Mouse (Mus musculus) frontal cortex, postnatal 14 days (tissue): ENCODE measurements around the gene Zbtb34.

Experiments used
- DNase-seq, 2 experiments: peaks; one replicate each; pipeline ENCODE4 v3.0.0; 2022; ENCODE audit warnings: low spot score in 2 of 2

Zbtb34 gene

DNA sequence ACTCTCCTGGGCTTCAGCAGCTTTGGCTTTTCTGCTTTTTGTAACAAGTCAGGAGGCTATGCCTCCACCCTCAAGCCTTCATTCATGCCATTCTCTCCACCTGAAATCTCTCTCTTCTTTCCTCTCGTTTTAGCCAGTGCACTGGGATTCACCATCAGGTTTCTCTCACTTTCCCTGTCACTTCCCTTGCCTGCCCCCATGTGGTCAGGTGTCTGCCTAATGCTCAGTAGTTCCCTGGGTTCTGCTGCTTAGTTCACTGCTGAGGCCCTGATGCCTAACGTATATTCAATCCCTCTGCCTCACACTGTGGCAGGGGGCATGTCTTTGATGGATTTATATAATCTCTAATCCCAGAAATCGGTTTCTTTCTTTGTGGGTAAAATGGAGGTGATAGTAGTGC is 29.9 kb downstream of the Zbtb34 start:
- no peak for DNase-seq

DNA sequence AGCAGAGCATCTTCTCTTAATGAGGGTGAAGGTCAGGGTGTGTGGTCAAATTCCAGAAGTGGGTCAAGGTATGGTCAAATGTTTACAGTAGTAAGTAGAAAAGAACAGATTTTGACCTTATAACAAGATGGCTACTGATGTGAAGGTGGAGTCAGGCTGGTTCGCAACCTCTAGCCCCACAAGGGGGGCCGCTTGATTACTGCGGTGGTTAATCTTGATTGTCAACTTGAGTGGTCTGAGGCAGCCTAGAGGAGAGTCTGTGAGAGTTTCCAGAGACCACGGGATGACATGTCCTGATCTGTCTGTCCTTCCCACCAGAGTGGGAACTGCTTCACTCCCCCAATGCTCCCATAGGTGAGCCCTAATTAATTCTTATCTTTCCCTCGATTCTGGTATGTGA is 30.6 kb downstream of the Zbtb34 start:
- no peak for DNase-seq

DNA sequence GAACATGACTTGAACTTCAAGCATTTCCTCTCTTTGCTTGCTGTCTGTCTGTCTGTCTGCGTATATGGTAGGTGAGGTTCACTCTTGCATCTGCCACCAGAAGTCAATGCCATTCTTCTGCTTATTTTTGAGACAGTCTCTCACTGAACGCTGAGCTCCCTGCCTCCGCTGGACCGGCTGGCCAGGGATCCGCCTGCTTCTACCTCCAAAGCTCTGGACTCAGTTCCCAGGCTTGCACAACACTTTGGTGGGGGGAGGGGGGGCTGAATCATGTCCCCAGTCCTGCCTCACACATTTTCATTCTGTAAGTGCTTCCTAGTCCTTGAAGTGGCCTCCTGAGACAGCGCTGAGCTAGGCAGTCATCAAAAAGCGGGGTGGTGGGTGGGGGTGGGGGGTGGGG is 32.0 kb downstream of the Zbtb34 start:
- DNase-seq: no peak

DNA sequence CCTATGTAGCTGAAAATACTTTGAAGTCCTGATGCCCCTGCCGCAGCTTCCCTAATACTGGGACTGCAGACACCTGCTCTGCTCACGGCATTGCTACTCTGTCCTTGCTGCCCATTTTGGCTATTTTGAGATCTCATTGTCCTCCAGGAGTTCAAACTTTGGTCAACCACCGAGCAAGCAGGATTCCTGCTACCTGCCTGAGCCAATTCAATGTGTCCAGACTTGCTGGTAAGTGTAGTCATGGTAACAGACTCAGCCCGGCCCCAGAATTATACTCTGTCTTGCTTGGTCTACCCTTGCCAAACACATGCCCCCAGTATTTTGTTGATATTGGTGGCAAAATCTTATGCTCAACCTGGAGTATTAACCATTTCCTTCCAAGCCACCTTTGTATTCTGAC is 34.1 kb downstream of the Zbtb34 start:
- no peak for DNase-seq

DNA sequence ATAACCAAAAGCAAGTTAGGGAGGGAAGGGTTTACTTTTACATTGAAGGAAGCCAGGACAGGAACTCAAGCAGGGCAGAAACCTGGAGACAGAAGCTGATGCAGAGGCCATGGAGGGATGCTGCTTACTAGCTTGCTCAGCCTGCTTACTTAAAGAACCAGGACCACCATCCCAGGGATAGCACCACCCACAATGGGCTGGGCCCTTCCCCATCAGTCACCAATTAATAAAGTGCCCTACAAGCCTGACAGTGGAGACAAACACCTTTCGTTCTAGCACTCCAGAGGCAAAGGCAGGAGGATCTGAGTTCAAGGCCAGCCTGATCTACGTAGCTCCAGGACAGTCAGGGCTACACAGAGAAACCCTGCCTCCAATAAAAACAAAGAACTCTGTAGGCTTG is 36.1 kb downstream of the Zbtb34 start:
- DNase-seq: no peak

DNA sequence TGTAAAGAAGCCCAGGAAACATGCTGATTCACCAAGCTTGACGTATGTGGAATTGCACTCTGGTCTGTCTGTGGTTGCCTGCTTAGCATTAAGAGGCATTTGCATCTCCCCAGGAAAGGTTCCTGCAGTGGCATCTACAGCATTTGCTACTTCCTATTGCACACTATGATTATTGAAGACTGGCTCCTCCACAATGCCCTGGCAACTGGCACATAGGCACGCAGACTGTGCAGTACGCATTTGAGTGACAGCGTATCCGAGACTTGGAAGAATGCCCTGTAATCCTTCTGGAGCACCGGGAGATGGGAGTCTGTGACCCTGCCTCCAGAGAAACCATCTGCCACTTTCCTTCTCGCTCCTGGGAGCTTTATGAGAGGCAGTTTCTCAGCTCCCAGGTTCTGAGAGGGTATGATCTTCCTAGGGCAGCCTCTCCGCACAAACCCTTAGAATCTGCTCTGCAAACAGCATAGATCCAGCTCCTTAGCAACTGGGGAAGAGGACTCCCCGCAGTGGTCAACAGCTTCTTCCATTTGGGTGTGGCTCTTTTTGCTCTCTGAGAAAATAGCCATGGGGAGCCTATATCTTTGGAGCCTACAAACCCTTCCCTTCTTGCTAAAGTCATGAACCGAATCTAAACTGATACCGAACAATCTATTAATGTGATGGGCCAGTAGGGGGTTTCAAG is 37.0 kb downstream of the Zbtb34 start:
- DNase-seq: no peak

DNA sequence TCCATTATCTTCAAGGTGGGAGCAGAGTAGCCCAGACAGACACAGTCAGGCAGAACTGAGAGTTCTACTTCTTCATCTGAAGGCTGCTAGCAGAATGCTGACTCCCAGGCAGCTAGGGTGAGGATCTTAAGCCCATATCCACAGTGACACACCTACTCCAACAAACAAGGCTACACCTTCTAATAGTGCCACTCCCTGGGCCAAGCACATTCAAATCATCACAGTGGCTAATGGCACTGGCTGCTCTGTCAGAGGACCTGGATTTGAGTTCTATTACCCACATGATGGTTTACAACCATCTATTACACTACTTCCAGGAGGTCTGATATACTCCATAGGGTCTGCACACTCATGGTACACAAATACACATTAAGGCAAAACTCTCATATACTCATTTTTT is 38.1 kb downstream of the Zbtb34 start:
- DNase-seq: no peak

DNA sequence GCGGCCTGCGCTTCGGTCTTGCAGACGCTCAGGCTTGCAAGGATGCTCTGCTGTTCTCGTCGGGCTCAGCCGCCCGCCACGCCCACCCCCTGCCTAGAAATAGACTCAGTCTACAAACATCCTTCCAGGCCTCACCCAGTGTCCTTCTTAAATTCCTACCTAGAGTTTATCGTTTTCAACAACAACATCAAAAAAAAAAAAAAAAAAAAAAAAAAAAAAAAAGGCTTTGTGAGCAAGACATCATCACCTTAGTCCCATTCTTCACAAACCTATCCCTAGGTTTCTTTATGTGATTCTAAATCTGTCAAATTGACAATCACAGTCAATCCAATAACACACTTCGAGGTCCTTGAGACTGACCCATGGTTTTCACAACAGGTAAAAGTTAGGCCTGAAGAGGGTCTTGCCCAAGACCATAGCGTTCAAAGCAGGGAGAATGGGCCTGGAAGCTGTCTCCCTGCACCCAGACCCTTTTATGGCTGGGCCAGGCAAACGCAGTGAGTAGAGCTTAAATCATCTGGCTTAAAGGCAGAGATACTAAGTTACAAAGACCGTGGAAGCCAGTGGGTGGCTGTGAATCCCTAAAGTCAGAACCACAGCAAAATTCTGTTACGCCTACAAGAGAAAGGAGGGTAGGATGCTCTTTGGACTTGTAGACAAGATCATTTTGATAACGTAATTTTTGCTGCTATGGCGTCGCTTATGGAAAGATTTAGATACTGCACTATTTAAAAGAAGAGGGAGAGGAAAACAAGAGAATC is 59.3 kb downstream of the Zbtb34 start:
- no peak for DNase-seq

DNA sequence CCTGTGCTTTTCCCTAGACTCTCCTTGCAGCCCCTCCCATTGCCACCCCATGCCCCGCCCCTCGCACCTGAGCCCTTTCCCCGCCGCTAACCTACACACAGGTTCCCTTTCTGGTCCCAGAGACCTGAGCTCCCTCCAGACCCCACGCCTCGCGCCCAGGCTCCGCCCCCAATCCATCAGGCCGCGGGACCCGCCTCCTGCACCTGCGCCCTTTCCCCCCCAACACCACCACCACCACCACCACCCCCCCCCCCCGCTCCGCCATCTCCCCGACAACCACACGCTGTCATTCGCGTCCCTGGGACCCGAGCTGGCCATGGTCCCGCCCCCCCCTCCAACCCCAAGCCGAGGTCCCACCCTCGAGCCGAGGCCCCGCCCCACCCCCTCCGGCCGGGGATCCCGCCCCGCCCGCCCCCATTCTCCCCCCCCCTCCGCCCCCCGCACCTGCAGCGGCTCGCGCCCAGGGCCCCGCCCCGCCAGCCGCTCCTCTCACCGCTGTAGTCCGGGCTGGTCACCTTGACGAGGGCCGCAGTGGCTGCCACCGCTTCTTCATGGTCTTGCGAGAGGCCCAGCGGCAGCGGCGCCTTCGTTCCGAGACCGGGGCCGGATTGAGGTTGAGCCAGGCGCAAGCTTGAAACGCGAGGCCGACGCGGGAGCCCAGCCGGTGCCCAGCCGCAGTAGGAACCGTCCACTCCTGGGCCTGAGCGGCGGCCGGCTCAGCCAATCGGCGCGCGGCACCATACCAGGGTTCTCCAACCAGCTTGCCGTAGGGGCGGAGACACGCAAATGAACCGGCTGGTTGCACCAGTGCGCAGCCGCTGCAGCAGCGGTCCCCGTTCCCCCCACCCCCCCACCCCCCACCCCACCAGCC is 60.1 kb downstream of the Zbtb34 start, which contains the start of gene Ralgps1:
Ralgps1 (minus strand) TSS at position 710 of the 871 bp plus-strand sequence.
- DNase-seq: peak; percentile 97

DNA sequence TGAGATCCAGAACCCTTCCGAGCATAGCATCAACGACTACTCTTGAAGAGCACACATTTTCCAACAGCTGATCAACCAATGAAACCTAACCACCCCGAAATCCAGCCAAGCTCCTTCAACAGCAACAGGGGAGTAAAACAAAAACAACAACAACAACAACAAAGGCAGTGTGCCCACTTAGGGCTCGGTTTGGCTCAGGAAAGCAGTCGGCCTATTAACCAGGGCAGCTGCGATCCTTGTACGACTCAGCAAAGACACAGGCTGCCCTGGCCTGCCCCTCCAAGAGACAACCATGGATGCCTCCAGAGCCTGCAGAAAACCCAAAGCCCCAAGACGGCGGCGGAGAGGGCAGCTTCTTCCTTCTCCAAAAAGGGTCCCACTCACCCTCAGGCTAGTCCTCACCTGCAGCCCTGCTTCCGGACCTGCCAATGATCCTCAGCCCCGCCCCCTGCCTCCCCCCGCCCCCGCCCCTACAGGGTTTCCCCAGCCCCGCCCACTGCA is 60.8 kb downstream of the Zbtb34 start:
- no peak for DNase-seq

DNA sequence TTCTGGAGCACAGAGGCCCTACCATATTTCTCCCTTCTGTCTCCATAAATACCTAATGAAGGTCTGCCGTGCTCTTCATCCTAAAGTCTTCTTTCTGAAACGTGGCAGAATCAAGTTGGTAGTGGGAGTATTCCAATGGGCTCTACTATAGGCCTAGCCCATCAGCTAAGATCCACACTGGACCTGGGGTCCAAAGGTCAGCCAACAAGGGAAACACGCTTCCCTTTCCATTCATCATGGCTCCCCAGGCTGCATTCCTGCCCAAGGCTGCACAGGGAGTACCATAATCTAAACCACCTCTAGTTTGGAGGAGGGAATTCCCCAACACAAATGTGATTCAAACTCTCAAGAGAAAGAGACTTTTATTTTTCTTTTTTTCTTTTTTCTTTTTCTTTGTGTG is 61.7 kb downstream of the Zbtb34 start:
- no peak for DNase-seq

DNA sequence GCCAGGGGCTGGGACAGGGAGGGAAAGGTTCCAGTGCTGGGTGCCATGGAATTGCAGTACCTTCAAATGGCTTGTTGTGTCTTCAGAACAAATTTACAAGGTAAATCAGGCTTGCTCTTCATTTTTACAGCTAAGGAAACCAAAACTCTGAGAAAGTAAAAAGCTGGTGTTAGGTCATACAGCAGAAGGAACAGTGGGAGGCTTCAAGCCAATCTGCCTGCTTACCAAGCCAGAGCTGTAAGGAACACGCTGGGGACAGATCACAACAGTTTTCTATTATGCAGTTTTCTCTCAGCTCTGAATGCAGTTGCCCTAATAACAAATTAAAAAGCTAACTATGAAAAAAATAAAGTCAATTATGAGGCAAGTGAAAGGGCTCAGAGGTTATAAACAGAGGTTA is 62.6 kb downstream of the Zbtb34 start:
- DNase-seq: no peak

DNA sequence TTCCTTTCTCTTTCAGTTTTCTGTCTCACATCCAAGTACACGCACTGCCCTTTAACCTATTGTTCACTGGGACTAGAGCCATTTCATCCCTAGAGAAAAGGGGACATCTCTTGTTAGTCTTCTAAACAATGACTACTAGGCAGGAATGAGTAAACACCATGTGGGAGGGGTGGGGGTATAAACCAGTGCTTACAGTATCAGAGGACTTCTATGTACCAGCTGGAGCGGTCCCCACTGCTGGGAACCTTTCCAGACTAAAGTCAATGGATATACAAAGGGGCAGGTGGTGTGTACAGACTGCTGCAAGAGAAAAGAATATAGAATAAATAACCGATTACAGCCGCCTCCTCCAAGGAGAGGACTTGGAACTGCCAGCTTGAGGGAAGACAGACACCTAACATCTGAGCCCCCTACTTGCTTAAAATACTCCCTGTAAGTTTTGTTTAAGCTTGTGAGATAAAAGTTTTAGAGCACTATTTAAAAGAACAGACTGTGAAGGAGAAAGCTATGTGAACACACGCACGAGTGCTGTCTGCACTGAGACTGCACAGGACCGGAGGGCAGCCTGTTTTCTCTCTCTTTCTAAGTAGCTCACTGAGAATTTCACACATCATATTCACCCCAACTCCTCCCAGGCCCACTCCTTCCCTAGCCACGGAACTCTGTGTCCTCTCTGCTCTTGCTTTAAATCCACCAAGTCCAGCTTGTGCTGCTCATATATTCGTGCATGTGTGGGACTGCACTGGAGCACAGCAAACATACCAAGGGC is 65.2 kb downstream of the Zbtb34 start:
- no peak for DNase-seq

DNA sequence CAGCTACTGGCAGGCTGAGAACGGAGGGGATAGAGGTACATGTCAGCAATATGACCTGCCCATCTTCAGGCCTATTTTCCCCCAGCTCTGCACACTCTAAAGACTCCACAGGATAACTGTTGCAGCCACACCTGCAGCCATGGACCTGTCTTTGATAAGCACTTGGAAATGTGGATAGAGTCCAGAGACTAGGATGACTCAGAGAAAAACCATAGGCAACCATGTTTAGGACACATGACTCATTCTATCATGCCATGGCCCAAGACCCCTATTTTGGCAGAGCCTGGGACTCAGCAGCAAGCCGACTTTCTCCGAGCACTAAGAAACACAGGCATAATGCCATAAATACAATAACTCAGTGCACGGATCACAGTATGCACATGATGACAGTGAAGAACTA is 66.5 kb downstream of the Zbtb34 start:
- DNase-seq: no peak

DNA sequence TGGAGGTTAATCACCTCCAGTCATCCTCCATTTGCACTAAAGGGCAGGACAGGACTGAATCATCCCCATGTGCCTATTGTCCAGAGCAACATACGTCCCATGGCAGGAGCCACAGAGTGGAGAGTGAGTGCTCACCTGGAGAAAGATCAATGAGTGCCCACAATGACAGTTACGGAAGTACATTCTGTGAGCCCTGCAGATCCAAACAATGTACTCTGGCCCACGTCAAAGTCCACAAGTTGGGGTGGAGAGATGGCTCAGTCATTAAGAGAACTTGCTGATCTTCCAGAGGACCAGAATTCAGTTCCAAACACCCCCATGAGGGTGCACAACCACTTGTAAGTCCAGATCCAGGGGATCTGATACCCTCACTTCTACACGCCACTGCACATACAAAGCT is 67.2 kb downstream of the Zbtb34 start:
- no peak for DNase-seq

DNA sequence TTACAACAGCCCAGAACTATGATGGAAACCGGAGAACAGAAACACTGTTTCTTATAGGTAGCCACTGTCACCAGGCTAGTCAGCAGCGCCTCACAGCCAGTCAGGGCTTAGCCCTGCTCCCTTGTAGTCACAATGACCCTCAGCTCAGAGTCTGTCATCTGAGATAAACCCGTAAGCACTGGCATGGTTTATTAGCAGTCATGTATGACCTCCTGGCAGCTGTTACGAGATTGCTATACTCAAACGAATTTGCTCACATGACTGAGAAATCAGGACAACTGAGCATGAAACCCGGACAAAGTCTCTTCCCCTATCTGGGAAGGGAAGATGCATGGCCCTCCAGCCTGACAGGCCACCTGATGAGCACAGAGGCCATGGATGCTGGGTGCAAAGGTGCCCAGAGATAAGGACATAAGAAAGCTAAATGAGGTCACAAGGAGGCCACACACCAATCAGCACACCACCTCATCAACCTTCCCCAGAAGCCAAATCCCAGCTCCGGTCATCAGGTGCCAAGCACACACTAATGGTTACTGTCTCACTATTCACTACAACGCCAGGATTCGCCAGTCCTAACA is 69.9 kb downstream of the Zbtb34 start:
- no peak for DNase-seq

DNA sequence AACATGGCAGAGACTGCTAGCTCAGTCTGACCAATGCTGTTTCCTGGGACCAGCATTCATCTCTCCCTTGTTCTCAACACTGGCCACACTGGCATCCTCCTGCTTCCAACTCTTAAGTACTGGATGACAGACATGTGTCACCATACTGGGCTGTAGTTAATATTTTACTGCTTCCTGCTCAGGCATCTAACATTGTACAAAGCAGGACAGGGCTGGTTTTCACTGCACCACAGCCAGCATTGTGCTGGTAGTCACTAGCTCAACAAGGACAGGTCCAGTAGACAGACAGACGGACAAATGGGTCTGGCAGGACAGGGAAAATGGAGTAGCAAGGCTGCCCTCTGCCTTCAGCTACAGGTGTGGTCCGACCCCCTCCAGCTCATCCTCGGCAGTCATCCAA is 70.6 kb downstream of the Zbtb34 start:
- DNase-seq: no peak

DNA sequence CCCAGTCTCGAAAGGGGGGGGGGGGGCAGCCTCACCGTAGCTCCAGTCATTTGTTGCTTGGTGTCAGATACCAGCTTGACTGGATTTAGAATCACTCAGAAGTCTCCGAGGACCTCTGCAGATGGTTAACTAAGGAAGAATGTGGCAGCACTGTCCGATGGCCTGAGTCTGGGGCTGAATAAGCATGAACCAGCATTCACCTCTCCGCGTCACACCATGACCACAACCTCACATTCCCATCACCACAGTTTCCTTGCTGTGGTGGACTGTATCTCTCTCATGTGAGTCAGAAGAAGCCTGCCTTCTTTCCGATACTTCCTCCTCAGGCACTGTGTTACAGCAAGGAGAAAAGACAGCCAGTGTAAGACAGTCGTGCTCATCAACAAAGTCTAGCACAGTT is 71.9 kb downstream of the Zbtb34 start:
- DNase-seq: no peak

DNA sequence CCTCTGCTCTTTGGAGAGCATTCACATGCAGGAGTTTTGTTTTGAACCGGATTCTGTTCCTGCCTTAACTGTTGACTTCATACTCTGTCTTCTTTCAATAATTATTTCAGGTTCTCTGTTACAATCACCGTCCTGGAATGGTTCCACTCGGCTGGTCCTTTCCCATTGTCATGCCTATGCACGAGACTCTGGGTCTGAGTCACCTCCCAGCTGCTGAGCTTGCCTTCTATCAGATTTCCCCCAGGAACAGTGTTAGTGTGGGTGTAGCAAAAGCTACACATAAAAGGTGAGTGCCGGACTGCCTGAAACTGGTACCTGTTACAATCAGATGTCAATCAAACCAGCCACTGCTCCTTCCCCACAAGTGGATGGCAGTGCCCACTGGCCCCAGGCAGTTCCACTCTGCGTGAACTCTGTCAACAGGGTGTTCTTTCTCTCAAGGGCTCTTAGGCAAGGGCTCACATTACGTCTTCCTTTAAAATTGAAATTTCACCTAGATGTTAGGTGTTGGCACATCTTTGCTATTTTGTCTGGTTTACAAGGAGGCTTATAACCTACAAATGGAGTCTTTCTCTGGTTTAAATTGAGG is 73.8 kb downstream of the Zbtb34 start:
- no peak for DNase-seq
